Mouse (Mus musculus) embryonic facial prominence, embryonic 13.5 days (tissue): Measurements from ENCODE around the gene Pex7. TPM values are rescaled to one million over a fixed set of nuclear protein-coding genes. Genes with fewer than 3 reads are reported as not detected.

ENCODE experiments used
- ATAC-seq: fragments of 200-750 bp; cut with Nextera tagmentation; 2 replicates; pipeline ENCODE4 v1.8.0; 2017; ENCODE audit warnings: low read depth; ENCODE audit not compliant: insufficient number of reproducible peaks, insufficient read depth, low FRiP score, low TSS enrichment
- H3K27ac ChIP-seq: fragments of 300-500 bp; sonication (generic); 2 replicates; pipeline ENCODE4 v1.5.1; 2015; ENCODE audit warnings: moderate library complexity, mild to moderate bottlenecking, inconsistent platforms
- H3K27me3 ChIP-seq: fragments of 300-500 bp; sonication (generic); 2 replicates; pipeline ENCODE4 v1.6.1; 2015; ENCODE audit warnings: mild to moderate bottlenecking, inconsistent platforms
- H3K36me3 ChIP-seq: fragments of 300-500 bp; sonication (generic); 2 replicates; pipeline ENCODE4 v1.6.1; 2015; ENCODE audit warnings: mild to moderate bottlenecking, inconsistent platforms
- H3K4me1 ChIP-seq: fragments of 300-500 bp; sonication (generic); 2 replicates; pipeline ENCODE4 v1.6.1; 2015; ENCODE audit warnings: inconsistent platforms
- H3K4me2 ChIP-seq: fragments of 300-500 bp; sonication (generic); 2 replicates; pipeline ENCODE4 v1.6.1; 2015; ENCODE audit warnings: moderate library complexity, mild to moderate bottlenecking, inconsistent platforms
- H3K4me3 ChIP-seq: fragments of 300-500 bp; sonication (generic); 2 replicates; pipeline ENCODE4 v1.5.1; 2015; ENCODE audit warnings: mild to moderate bottlenecking, inconsistent platforms
- H3K9ac ChIP-seq: fragments of 300-500 bp; sonication (generic); 2 replicates; pipeline ENCODE4 v1.6.1; 2015; ENCODE audit warnings: mild to moderate bottlenecking, inconsistent platforms
- H3K9me3 ChIP-seq: fragments of 300-500 bp; sonication (generic); 2 replicates; pipeline ENCODE4 v1.6.1; 2016; ENCODE audit warnings: inconsistent platforms
- WGBS: fragments of 180-500 bp; shearing (Covaris S2); methylation state at CpG from one replicate; pipeline ENCODE4 v1.1.7; 2015; ENCODE audit warnings: mixed read lengths; 5-methylcytosine and 5-hydroxymethylcytosine counted together
- polyA plus RNA-seq: library from polyadenylated mRNA; unstranded; fragments of >200 nt; fragmentation: Nextera tagmentation; extraction: Ambion mirVana; gene quantifications from 2 replicates; pipeline ENCODE4 v1.2.1, GENCODE M21; 2015

Gene Pex7
- polyA plus RNA-seq: 21.5 and 24.9 TPM in 2 replicates

- H3K4me3 ChIP-seq: peak within 1 kb of the TSS; percentile 77
- H3K27ac ChIP-seq: peak within 1 kb of the TSS; percentile 97
- ATAC-seq: peak; percentile 92
- WGBS: under 1% methylated on average over 48 of the region's 60 CpGs
- 0 out of 2 replicates have a peak, but pooled peaks cover 5% of the 10 kb centered on the region for H3K27me3 ChIP-seq
- H3K9ac ChIP-seq: peak within 1 kb of the TSS; percentile 88
- no peaks in the 10 kb centered on the region for H3K9me3 ChIP-seq
- H3K4me2 ChIP-seq: peak within 1 kb of the TSS; percentile 44
- H3K4me1 ChIP-seq: no peaks in the 10 kb centered on the region
- H3K36me3 ChIP-seq: no peaks in the 10 kb centered on the region
Measured at GRCm38 (mm10) chr10:19907246-19907804, at the start of gene Pex7. TSS of gene Pex7 (minus strand) at chr10:19907689.

GRCm38 (mm10) chr10:19956745-19957144 is 49.3 kb upstream of the Pex7 start:
- H3K36me3 ChIP-seq: no peaks in the 10 kb centered on the region
- H3K4me3 ChIP-seq: no peak overlapping the region
- ATAC-seq: no peak
- H3K9ac ChIP-seq: no peak overlapping the region
- peaks cover 19% of the 10 kb centered on the region for H3K4me1 ChIP-seq
- H3K27me3 ChIP-seq: no peaks in the 10 kb centered on the region
- H3K9me3 ChIP-seq: no peaks in the 10 kb centered on the region
- no peak overlapping the region for H3K4me2 ChIP-seq
- 57% methylated on average over 6 of the region's 6 CpGs for WGBS
- H3K27ac ChIP-seq: no peak overlapping the region

GRCm38 (mm10) chr10:19955817-19956216 is 48.3 kb upstream of the Pex7 start:
- no peak overlapping the region for H3K4me3 ChIP-seq
- no peaks in the 10 kb centered on the region for H3K27me3 ChIP-seq
- H3K9me3 ChIP-seq: no peaks in the 10 kb centered on the region
- peaks cover 13% of the 10 kb centered on the region for H3K4me1 ChIP-seq
- H3K36me3 ChIP-seq: no peaks in the 10 kb centered on the region
- ATAC-seq: no peak
- no peak overlapping the region for H3K9ac ChIP-seq
- 88% methylated on average over 6 of the region's 6 CpGs for WGBS
- no peak overlapping the region for H3K4me2 ChIP-seq
- H3K27ac ChIP-seq: no peak overlapping the region

- Histone ChIP-seq H3K4me2 (no peak overlapping the region), H3K27me3 (no peaks in the 10 kb centered on the region), H3K27ac (no peak overlapping the region), H3K36me3 (no peaks in the 10 kb centered on the region), H3K9me3 (no peaks in the 10 kb centered on the region), H3K4me3 (no peak overlapping the region), H3K4me1 (peaks cover 13% of the 10 kb centered on the region), H3K9ac (no peak overlapping the region)
- 81% methylated on average over 3 of the region's 3 CpGs for WGBS
- ATAC-seq: no peak
Measured at GRCm38 (mm10) chr10:19954572-19954971, 47.1 kb upstream of the Pex7 start.

GRCm38 (mm10) chr10:19953032-19953761 is 45.7 kb upstream of the Pex7 start:
- Histone ChIP-seq H3K9me3 (no peaks in the 10 kb centered on the region), H3K4me1 (peaks cover 18% of the 10 kb centered on the region), H3K4me2 (no peak overlapping the region), H3K27me3 (no peaks in the 10 kb centered on the region), H3K9ac (no peak overlapping the region), H3K27ac (no peak overlapping the region), H3K4me3 (no peak overlapping the region), H3K36me3 (no peaks in the 10 kb centered on the region)
- WGBS: 73% methylated on average over 11 of the region's 11 CpGs
- ATAC-seq: no peak

- ATAC-seq: no peak
- H3K9ac ChIP-seq: no peak overlapping the region
- H3K4me3 ChIP-seq: no peak overlapping the region
- 58% methylated on average over 4 of the region's 4 CpGs for WGBS
- peaks cover 8% of the 10 kb centered on the region for H3K4me1 ChIP-seq
- H3K27me3 ChIP-seq: no peaks in the 10 kb centered on the region
- H3K27ac ChIP-seq: no peak overlapping the region
- H3K4me2 ChIP-seq: no peak overlapping the region
- H3K9me3 ChIP-seq: no peaks in the 10 kb centered on the region
- H3K36me3 ChIP-seq: no peaks in the 10 kb centered on the region
Measured at GRCm38 (mm10) chr10:19949106-19949505, 41.6 kb upstream of the Pex7 start.

GRCm38 (mm10) chr10:19948381-19948780 is 40.9 kb upstream of the Pex7 start:
- no peaks in the 10 kb centered on the region for H3K36me3 ChIP-seq
- ATAC-seq: no peak
- H3K4me2 ChIP-seq: no peak overlapping the region
- H3K4me3 ChIP-seq: no peak overlapping the region
- no peak overlapping the region for H3K9ac ChIP-seq
- H3K4me1 ChIP-seq: peaks cover 8% of the 10 kb centered on the region
- no peaks in the 10 kb centered on the region for H3K9me3 ChIP-seq
- no peaks in the 10 kb centered on the region for H3K27me3 ChIP-seq
- no peak overlapping the region for H3K27ac ChIP-seq
- WGBS: 95% methylated on average over 11 of the region's 11 CpGs

- Histone ChIP-seq H3K4me2 (no peak overlapping the region), H3K4me3 (no peak overlapping the region), H3K27ac (no peak overlapping the region), H3K36me3 (no peaks in the 10 kb centered on the region), H3K4me1 (peaks cover 5% of the 10 kb centered on the region; the same call in 1 of the 2 replicates), H3K9me3 (no peaks in the 10 kb centered on the region), H3K27me3 (no peaks in the 10 kb centered on the region), H3K9ac (no peak overlapping the region)
- WGBS: 86% methylated on average over 5 of the region's 5 CpGs
- ATAC-seq: no peak
Measured at GRCm38 (mm10) chr10:19947901-19948300, 40.4 kb upstream of the Pex7 start.

- H3K27ac ChIP-seq: no peak overlapping the region
- H3K4me1 ChIP-seq: peaks cover 5% of the 10 kb centered on the region; the same call in 1 of the 2 replicates
- no peak overlapping the region for H3K9ac ChIP-seq
- no peak overlapping the region for H3K4me3 ChIP-seq
- no peaks in the 10 kb centered on the region for H3K9me3 ChIP-seq
- H3K4me2 ChIP-seq: no peak overlapping the region
- H3K27me3 ChIP-seq: no peaks in the 10 kb centered on the region
- 86% methylated on average over 10 of the region's 10 CpGs for whole genome bisulfite sequencing
- no peak for ATAC-seq
- H3K36me3 ChIP-seq: no peaks in the 10 kb centered on the region
Measured at GRCm38 (mm10) chr10:19947441-19947840, 40.0 kb upstream of the Pex7 start.

- H3K4me2 ChIP-seq: no peak overlapping the region
- no peaks in the 10 kb centered on the region for H3K9me3 ChIP-seq
- H3K36me3 ChIP-seq: no peaks in the 10 kb centered on the region
- no peaks in the 10 kb centered on the region for H3K27me3 ChIP-seq
- no peak overlapping the region for H3K27ac ChIP-seq
- peaks cover 5% of the 10 kb centered on the region; the same call in 1 of the 2 replicates for H3K4me1 ChIP-seq
- 87% methylated on average over 6 of the region's 6 CpGs for WGBS
- H3K4me3 ChIP-seq: no peak overlapping the region
- ATAC-seq: no peak
- no peak overlapping the region for H3K9ac ChIP-seq
Measured at GRCm38 (mm10) chr10:19946644-19947043, 39.2 kb upstream of the Pex7 start.

GRCm38 (mm10) chr10:19945651-19946050 is 38.2 kb upstream of the Pex7 start:
- 68% methylated on average over 7 of the region's 7 CpGs for WGBS
- Histone ChIP-seq H3K9me3 (no peaks in the 10 kb centered on the region), H3K9ac (no peak overlapping the region), H3K4me2 (no peak overlapping the region), H3K27ac (no peak overlapping the region), H3K27me3 (no peaks in the 10 kb centered on the region), H3K36me3 (no peaks in the 10 kb centered on the region), H3K4me1 (peaks cover 5% of the 10 kb centered on the region; the same call in 1 of the 2 replicates), H3K4me3 (no peak overlapping the region)
- ATAC-seq: no peak

GRCm38 (mm10) chr10:19942621-19943020 is 35.1 kb upstream of the Pex7 start:
- Histone ChIP-seq H3K9me3 (no peaks in the 10 kb centered on the region), H3K9ac (no peak overlapping the region), H3K4me1 (peaks cover 7% of the 10 kb centered on the region), H3K4me3 (no peak overlapping the region), H3K4me2 (no peak overlapping the region), H3K36me3 (no peaks in the 10 kb centered on the region), H3K27ac (no peak overlapping the region), H3K27me3 (no peaks in the 10 kb centered on the region)
- WGBS: 92% methylated on average over 3 of the region's 3 CpGs
- ATAC-seq: no peak
